Mouse (Mus musculus): ENCODE measurements around the gene Hdac1. TPM values are rescaled to one million over a fixed set of nuclear protein-coding genes. Genes with fewer than 3 reads are reported as not detected.

Hdac1 gene
- total RNA-seq (2021), result 1 to 10 TPM; 9.6 to 9.9 TPM
- long read RNA-seq, experiment 1, transcript Hdac1-201 (14 exons, 2,038 nt), result major isoform, 5 of 8 reads
- long read RNA-seq, experiment 1, partial matches to known transcripts, result 2 of 8 reads
- long read RNA-seq, experiment 1, other reads (novel, unspliced or antisense), result 1 of 8 reads
- long read RNA-seq, experiment 2, transcript Hdac1-201 (14 exons, 2,038 nt), result major isoform, 9 of 9 reads
- long read RNA-seq, experiment 2, partial matches to known transcripts, result 0 of 9 reads
- long read RNA-seq, experiment 2, other reads (novel, unspliced or antisense), result 0 of 9 reads

DNA sequence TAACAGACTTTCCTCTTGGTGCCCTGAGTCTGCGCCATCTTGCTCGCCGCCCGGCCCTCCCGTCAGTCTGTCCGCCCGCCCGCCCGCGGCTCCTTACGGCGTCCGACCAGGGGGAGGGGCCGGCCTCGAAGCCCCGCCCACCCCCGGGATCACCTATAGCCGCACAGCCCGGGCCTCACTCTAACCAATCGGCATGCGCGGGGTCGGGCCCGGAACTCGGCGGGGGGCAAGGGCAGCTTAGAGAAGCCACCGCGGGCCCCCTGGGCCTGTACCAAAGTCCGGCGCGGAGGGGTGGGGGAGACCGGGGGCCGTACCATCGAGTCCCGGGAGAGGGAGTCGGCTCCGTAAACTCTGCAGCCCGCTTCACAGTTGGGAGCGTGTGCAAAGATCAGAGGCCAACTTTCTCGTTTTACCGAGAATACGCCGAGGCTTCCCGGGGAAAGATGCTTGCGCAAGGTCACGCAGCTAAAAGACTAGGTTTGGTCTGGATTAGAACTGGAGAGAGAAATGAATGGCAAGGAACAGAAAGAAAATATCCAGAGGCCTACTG lies at the start of gene Hdac1:
Gene Hdac1, minus strand, starts transcription at position 122 of the 550 bp plus-strand sequence.
- DNase-seq, result peak; percentile 99

DNA sequence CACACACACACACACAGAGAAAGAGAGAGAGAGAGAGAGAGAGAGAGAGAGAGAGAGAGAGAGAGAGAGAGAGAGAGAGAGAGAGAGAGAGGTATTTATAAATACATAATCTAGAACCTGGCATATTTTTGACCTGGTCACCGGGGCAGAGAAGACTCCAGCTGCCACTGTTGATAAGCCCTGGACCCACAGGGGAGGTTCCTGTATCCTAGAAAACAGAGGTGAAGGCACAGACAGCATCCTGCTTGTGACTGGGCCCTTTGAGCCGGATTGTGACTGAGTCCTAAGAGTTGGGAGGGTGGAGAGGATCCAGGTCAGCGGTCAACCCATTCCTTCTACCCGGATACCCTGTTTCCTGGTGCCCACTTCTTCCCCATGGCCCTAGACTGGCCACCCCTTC lies 46.4 kb upstream of the Hdac1 start:
- DNase-seq, result no peak

DNA sequence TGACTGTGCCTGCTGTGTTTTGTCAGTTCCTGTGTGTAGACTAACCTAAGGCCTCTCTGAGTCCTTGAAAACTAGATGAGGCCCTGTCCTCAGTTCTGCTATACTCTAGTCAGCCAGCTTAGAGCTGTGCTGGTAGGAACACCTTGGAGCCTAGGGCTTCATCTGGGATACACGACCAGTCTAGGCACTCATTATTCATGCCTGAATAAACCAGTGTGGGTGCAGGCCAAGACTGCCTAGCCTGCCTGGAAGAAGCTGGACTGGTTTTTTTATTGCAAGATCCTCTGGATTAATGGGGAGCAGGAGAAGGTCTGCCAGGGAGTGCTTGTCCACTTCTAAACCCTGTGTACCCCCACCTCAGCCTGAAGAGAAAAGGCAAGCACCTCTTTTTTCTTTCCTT lies 44.4 kb upstream of the Hdac1 start:
- no peak for DNase-seq

DNA sequence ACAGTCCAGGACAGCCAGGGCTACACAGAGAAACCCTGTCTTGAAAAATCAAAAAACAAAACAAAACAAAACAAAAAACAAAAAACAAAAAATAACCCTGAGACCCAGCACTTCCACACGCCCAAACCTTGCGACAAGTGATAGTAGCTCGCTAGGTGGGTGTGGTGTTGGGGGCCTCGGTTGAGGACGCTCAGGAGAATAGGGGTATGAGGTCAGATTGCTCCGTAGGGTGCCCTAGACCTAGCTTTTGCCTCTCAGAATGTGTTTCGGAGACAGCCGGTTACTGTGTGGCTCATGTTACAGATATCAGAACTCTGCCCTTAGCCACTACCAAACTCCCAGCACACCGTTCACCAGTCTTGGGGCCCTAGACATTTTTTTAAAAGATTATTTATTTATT lies 43.3 kb upstream of the Hdac1 start:
- DNase-seq, result no peak

DNA sequence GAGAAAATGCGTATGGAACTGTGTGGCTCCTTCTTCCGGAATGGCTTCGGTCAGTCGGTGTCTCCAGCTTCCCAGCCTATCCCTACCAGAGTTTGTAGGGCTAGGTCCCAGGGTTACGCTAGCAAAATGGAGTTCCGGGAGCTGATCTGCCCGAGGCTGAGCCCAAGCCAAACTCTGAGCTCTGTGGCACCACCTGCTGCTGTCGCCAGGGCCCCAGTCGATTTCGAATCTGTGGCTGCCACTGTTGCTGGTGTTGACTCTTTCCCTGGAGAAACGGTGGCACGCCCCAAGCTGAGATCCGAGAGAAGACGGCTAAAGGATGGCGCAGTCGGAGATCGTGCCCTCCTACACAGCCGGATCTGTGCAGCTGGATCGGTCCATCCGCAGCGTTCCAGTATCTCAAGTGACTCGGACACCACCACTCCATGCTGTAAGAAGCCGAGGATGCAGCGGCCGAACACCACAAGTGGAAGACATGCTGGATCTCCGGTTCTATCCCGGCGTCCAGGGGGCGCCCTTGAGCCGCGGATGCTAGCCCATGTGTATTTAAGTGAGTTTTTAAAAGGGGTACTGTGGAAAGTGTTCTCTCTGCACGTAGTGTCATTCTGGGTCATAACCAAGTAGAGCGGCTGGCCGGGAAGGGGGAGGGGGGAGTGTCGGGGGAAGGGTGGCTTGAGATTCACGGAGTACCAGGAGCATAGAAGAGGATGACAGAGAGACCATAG lies 42.5 kb upstream of the Hdac1 start:
- DNase-seq, result peak; percentile 75

DNA sequence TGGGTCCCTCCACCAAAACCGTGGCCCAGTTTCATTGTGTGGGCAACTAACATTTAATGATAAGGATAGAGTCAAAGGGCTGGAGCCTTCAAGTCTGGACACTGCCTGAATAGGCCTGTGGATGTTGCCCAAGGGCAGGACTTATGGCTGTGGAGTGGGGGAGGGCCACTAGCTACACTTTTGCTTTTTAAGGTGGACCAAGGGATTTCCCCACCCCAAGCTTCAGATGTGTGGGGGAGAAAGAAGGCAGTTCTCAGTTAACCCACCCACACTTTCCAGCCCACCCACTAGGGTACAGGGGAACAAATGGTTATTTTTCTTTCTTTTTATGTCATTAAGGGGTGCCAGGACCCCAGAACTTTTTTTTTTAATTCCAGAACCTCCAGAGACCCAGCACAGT lies 41.9 kb upstream of the Hdac1 start:
- no peak for DNase-seq

DNA sequence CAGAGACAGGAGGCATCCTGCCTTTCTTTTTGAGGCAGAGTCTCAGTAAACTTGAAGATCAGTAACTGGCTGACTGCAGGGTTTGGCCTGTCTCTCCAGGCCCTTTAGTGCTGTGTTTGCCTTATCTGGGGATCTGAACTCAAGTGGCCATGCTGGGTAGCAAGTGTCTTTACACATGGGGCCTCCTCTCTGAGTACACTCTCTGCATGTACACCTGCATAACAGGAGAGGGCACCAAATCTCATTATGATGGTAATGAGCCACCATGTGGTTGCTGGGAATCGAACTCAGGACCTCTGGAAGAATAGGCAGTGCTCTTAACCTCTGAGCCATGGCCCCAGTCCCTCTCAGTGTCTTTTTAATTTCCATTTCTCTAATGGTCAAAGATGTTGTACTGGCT lies 39.7 kb upstream of the Hdac1 start:
- no peak for DNase-seq

DNA sequence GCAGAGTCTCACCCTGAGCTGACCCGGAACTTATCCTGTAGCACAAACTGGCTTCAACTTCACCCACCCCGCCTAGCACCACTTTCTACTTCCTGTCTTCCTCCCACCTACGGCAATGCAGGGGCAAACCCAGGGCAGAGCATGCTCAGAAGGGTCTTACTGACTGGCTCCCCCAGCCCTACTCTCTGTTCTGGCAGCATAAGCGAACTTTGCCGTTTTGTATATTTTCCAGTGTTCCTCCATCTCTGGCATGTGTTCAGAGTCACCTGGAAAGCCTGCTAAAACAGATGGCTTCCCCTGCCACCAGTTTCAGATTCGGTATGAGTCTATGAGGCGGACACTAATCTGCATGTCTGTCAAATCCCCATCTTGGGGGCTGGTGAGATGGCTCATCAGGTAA lies 37.8 kb upstream of the Hdac1 start:
- no peak for DNase-seq

DNA sequence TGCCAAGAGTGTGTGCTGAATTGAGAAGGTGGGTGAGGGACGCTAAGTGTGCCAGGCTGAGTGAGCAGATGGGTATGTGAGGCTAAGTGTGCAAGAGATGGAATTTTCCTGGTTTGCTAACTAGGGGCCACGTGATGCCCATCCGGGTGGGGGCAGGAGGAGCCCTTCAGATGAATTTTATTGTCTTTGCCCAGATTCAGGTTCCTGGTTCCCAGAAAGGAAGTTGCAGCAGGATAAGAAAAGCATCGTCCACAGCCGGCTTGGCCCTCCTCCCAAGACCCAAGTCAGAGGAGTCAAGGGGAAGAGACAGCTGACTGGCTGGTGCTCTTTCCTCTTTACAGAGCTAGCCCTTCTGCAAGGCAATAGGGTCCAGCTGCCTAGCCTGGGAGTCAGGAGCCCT lies 36.0 kb upstream of the Hdac1 start, which contains the start of gene Fam167b:
Gene Fam167b, minus strand, starts transcription at position 84 of the 400 bp plus-strand sequence.
- DNase-seq, result no peak

DNA sequence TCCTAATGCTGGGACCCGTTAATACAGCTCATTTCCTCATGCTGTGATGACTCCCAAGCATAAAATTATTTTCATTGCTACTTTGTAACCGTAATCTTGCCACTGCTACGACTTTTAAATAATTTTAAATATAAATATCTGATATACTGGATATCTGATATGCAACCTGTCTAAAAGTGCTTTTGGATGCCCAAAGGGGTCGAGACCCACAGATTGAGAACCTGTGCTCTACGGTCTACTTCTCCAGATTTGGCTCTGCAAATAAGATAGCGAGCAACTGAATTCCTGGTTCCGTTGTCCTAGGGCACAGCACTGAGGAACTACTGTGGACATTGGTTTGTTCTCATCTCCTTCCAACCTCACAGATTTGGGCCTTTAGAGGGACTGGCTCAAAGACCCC lies 35.2 kb upstream of the Hdac1 start:
- DNase-seq, result no peak

DNA sequence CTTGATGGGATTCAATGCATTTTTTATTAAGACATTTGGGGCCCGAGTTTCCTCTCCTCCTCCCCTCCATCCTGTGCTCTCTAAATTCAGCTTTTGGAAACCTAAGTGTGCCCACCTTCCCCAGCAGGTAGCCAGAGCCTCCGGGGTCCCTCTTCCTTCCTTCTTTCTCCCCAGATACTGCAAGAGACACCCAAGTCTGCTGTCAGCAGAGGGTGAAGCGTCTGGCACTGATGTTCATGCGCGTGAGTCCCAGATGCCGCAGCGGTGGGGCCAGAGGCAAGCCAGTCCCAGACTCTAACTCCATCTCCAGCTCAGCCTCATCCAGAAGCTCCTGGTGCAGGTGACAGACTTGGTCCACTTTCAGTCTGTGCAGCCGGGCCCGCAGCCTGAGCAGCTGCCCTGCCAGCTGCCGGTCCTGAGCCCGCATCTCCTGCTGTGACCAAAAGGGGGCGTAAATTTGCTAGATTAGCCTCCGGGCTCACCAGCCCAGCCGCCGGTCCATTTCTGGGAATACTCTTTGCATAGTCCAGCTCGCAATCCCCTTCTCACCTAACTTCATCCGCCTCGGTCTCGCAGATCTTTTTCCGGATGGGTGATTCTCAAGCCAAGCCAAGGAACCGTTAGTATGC lies 34.5 kb upstream of the Hdac1 start:
- DNase-seq, result peak; percentile 56

DNA sequence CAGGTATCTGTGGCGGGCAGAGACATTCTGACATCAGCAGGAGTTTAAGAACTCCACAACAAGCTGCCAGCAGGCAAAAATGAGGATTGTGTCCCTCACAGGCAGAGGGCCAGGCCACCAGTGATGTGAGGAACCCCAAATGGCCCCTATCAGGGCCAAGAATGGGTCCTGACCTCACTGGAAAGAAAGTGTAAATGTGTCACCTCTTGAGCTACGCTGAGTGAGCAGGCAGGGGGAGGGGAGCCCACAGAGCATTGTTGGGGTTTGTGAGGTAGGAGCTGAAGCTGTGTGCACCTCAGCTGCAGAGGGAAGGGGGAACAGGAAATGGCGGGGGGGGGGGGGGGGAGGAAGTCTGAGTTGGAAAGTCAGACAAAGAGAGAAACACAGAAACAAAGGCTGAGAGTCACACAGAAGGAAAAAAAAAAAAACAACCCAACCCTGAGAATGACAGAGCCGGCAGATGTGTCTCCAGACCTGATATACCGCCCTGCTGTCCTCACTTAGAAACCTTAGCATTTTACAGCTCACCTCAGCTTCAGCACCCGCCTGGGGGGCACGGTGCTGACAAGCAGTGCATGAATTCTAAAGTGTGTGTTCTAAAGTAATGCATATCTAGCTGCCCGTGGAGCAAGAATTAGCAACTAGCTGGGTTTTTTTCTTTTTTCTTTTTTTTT lies 32.8 kb upstream of the Hdac1 start:
- DNase-seq, result peak; percentile 36

DNA sequence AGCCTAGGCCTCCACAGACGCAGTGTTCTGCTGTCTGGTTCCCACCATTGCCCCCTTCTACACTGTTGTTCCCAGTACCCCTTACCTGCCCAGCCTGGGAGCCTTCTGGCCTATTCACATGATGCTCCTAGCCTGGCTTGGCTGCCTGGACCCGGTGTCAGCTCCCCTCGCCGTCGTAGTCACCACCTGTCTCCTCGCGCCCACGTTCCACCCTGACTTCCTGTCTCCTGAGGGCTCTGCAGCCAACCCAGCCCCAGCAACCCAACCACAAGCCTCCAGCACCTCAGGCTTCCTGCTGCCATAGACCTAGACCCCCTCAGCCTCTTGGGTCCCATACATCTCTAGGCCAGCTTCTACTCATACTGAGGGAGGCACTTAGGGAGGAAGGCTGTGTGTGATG lies 30.9 kb upstream of the Hdac1 start, which contains the start of gene Lck:
Gene Lck, minus strand, starts transcription at position 212 of the 400 bp plus-strand sequence.
- DNase-seq, result peak; percentile 37

DNA sequence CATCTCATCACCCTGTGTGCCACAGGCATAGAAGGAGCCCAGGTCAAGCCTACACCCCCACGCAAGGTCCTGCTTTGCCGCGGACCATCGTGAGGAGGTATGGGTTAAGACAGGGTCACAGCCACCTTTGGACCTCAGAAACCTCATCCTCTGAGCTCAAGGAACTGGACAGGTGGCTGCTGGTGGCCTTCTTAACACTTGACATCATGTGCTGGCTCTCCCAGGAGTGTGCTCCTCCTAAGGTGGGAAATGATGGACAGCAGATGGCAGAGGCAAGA lies 30.5 kb upstream of the Hdac1 start:
- no peak for DNase-seq

DNA sequence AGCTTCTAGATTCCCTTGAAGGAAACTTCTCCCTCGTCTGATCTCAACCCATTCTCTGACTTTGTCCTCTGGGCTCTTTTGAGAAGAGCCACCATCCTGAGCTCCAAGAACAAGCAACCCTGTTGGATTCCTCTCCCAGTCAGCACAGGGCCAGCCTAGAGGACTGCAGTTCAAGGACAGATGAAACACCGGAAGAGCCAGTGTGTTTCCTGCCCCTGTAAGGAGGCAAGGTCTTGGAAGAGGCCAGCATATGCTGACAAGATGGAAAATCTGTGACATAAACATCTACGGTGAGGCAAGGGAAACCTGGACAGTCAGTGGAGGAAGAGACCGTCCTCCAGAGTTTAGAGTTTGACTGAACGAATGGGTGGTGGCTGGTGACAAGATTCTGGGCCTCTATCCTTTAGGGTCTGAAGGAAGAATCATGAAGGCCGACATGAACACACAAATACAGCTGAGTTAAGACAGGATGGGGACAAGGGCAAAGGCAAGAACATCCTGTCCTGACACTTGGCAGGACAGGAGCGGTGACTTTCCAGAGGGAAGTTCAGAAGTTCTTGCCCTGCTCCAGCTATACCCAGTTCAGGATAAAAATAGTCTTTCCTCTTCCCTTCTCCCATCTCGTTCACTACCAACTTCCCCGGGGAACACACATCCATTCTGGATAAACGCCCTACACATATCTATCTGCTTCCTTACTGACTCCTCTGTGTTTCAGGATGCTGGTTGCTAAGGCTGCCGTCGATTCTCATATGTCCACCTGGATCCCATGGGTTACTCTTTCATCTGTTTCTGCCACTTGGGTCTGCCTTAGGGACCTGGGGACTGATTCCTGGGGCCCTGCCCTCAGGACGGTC lies 30.0 kb upstream of the Hdac1 start:
- no peak for DNase-seq

DNA sequence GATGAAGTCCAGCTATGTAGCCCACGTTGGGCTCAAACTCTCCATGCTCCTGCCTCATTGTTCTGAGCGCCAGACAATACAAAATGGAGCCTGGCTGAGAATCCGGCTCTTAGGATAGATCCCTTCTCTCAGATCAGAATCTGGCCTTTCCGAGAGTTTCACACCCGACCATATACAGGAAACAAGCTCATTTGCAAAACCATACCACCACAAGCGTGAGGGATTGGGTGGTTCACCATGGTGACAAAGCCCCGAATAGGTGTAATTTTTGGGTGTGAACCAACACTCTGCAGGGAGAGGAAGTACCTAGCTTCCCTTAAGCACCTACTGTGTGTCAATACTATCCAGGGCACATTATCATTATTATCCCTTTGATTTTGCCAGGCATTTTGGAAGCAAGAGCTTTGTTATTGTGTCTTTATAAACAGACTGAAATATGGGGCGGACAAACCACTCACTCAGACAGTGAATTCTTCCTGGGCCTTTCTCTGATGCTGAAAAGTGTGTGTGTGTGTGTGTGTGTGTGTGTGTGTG lies 29.1 kb upstream of the Hdac1 start:
- DNase-seq, result no peak

DNA sequence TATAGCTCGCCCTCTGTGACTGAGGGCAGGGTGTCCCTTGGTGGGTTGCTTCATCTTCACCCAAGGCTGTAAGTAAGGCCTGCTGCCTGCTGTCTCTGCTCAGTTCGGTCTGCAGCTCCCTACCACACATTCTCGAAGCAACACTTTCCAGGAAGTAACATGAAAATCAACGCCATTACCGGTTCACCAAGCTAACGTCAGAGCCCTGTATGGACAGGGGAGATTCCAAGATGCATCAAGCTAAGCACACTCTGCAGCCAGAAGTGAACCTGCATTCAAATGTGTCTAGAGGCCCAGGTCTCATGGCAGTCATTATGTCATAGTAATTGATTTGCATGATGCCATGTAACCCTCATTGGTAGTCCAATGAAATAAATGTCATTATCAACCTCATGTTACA lies 27.5 kb upstream of the Hdac1 start:
- DNase-seq, result no peak

DNA sequence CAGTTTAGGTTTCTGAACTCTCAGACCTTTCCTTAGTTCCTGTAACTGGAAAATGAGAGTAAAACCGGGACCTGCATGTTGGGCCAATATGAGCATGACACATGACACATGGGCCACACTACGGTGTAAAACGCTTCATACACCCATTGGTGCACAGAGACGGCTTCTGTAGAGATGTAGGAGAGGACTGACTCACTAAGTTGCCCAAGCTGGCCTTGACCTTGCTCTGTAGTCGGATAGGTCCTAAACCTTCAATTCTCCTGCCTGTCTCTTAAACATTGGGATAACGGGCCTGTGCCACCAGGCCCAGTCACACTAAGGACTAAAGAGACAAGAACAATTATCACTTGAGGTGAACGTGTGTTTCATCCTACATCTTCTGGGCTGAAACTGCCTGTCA lies 25.9 kb upstream of the Hdac1 start:
- DNase-seq, result no peak

DNA sequence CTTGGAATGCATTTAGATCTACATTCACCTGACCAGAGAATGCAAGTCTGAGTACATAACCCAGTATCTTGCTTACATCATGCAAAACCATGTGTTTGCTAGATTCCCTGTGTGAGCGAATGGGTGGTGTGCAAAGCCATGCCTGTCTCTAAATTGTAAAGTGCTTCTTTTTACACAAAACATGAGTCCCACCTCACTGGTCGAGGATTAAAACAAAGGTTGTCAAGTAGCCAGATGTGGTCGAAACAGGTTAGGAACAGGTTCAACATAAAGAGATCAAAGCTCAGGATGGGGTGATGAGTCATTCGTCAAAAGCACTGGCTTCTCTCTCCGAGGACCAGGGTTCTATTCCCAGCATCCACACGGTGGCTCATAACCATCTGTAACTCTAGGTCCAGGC lies 22.6 kb upstream of the Hdac1 start:
- no peak for DNase-seq

DNA sequence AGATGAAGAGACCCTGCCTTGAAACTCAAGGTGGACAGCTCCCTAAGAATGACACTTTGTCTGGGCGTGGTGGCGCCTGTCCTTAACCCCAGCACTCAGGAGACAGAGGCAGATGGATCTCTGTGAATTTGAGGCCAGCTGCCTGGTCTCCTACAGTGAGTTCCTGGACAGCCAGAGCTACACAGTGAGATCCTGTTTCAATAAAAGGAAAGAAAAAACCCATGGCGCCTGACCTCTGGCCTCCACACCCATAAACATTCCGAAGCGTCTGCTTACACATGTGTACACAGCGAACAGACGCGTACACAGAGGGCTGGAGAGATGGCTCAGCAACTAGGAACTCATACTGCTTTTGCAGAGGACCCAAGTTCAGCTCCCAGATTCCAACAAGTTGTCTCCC lies 21.2 kb upstream of the Hdac1 start:
- DNase-seq, result no peak

DNA sequence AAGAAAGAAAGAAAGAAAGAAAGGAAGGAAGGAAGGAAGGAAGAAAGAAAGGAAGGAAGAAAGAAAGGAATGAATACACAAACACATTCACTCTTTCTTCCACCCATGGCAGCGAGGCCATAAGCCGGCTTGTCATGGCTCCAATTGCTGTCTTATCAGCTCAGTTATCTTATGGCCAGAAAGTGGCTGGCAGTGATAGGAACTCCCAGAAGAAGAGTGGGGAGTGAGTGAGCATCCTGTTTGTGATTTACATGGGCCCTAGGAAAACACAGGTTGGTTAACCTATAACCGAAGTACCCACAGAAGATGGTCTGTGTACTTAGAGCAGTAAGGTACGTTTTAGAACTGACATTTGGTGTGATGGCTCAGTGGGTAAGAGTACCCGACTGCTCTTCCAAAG lies 18.7 kb upstream of the Hdac1 start:
- no peak for DNase-seq

Data from gastrocnemius, postnatal 25 days (tissue).